ENCODE assay signal across 15 mouse cellular contexts in genomic region chr17:9981273-9981672, GRCm38 (mm10).
"Had no signal": no experiment of that assay in that cellular context is flagged by ENCODE, and none has a peak within 500 bp of the region (broad histone marks: within the 10 kb centered on the region; RNA-seq: fewer than 3 reads in every experiment).

No protein-coding gene starts in this region.

- DNase-seq: heart, postnatal 10 days; heart, postnatal 14 days; heart, postnatal 36 days; heart, postnatal 4 days; kidney, adult 11 months; kidney, adult 18-20 months; kidney, adult 2 months; kidney, adult 8-10 months; kidney, adult 9 months; kidney, postnatal 10 days; kidney, postnatal 14 days; kidney, postnatal 25 days; kidney, postnatal 4 days; layer of hippocampus, adult 9-11 months; layer of hippocampus, postnatal 36 days had no signal
